Mouse (Mus musculus) CH12.LX (cell line): ENCODE results near the gene Kirrel2. TPM values are rescaled to one million over a fixed set of nuclear protein-coding genes. Genes with fewer than 3 reads are reported as not detected.

Experiments used
- DNase-seq: peaks from one replicate; pipeline ENCODE4 v3.0.0-alpha.2; 2013; ENCODE audit errors: extremely low read depth
- H3K27ac ChIP-seq: 2 replicates; pipeline ENCODE4 v1.5.1; 2012; ENCODE audit warnings: low read depth, mild to moderate bottlenecking, control low read depth, moderate library complexity; ENCODE audit not compliant: insufficient read depth
- H3K27me3 ChIP-seq: replicated peaks from 2 replicates; pipeline ENCODE3; 2012; ENCODE audit warnings: inconsistent platforms
- H3K36me3 ChIP-seq, 2 experiments: replicated peaks in 1 of 2; 2 replicates each; pipeline versions ENCODE3 to v1.6.1; 2012; ENCODE audit warnings: inconsistent platforms in 1 of 2, low read length in 1 of 2, mild to moderate bottlenecking in 1 of 2, mixed read lengths in 1 of 2, moderate library complexity in 1 of 2; ENCODE audit not compliant: control insufficient read depth in 1 of 2, insufficient read depth in 1 of 2
- H3K4me1 ChIP-seq, 2 experiments: 2 replicates each; pipeline ENCODE4 v1.6.1; 2012; ENCODE audit warnings: inconsistent platforms in 1 of 2, moderate library complexity in 1 of 2; ENCODE audit not compliant: insufficient read depth in 2 of 2, control insufficient read depth in 1 of 2
- H3K4me2 ChIP-seq: 2 replicates; pipeline ENCODE4 v1.6.1; 2012; ENCODE audit warnings: low read depth, mild to moderate bottlenecking, control low read depth; ENCODE audit not compliant: poor library complexity, insufficient read depth, severe bottlenecking
- H3K4me3 ChIP-seq, 3 experiments: fragments of 150-350 bp in 1 of 3; sonication (generic) in 1 of 3; replicated peaks in 1 of 3; 2 replicates each; pipeline versions ENCODE3 to v1.5.1; 2011 to 2012; ENCODE audit warnings: low read depth in 2 of 3, low read length in 2 of 3, mild to moderate bottlenecking in 2 of 3, moderate library complexity in 2 of 3, control low read depth in 1 of 3, improper control_type of control experiment in 1 of 3, inconsistent platforms in 1 of 3, mixed read lengths in 1 of 3; ENCODE audit not compliant: poor library complexity in 1 of 3
- H3K79me2 ChIP-seq: replicated peaks from 2 replicates; pipeline ENCODE4 v1.6.1; 2012; ENCODE audit warnings: mild to moderate bottlenecking, moderate library complexity; ENCODE audit not compliant: control insufficient read depth, poor library complexity, insufficient read depth, severe bottlenecking; ENCODE audit errors: extremely low read depth
- H3K9ac ChIP-seq: 2 replicates; pipeline ENCODE4 v1.6.1; 2012; ENCODE audit warnings: low read depth, mild to moderate bottlenecking, control low read depth, moderate library complexity; ENCODE audit not compliant: insufficient read depth
- H3K9me3 ChIP-seq: replicated peaks from 2 replicates; pipeline ENCODE3; 2012; ENCODE audit warnings: low read length, inconsistent platforms, mixed read lengths
- CHD1 ChIP-seq: IDR thresholded peaks from 2 replicates; pipeline ENCODE4 v1.6.1; 2012; ENCODE audit warnings: low read depth, low read length, improper control_type of control experiment, inconsistent platforms
- E2F4 ChIP-seq: IDR thresholded peaks from 2 replicates; pipeline ENCODE4 v1.6.1; 2011; ENCODE audit warnings: low read depth, low read length, improper control_type of control experiment; ENCODE audit not compliant: insufficient replicate concordance
- ELF1 ChIP-seq: IDR thresholded peaks from 2 replicates; pipeline ENCODE4 v1.6.1; 2014; ENCODE audit warnings: low read depth, mild to moderate bottlenecking, inconsistent platforms, low read length, improper control_type of control experiment
- JUN ChIP-seq: IDR thresholded peaks from 2 replicates; pipeline ENCODE4 v1.6.1; 2011; ENCODE audit warnings: low read depth, mild to moderate bottlenecking, low read length, improper control_type of control experiment, moderate library complexity; ENCODE audit not compliant: insufficient read depth
- JUND ChIP-seq: conservative IDR thresholded peaks from 2 replicates; pipeline ENCODE4 v1.6.1; 2011; ENCODE audit warnings: low read depth, low read length, improper control_type of control experiment
- MAFK ChIP-seq: IDR thresholded peaks from 2 replicates; pipeline ENCODE4 v1.6.1; 2011; ENCODE audit warnings: low read length, improper control_type of control experiment; ENCODE audit not compliant: insufficient replicate concordance
- MAX ChIP-seq: IDR thresholded peaks from 2 replicates; pipeline ENCODE4 v1.6.1; 2011; ENCODE audit warnings: low read length, improper control_type of control experiment
- MAZ ChIP-seq: IDR thresholded peaks from 2 replicates; pipeline ENCODE4 v1.6.1; 2012; ENCODE audit warnings: low read depth, mild to moderate bottlenecking, inconsistent platforms, low read length, improper control_type of control experiment, moderate library complexity
- MEF2A ChIP-seq: IDR thresholded peaks from 2 replicates; pipeline ENCODE4 v1.6.1; 2014; ENCODE audit warnings: low read depth, mild to moderate bottlenecking, inconsistent platforms, low read length, improper control_type of control experiment, borderline replicate concordance
- MXI1 ChIP-seq: IDR thresholded peaks from 2 replicates; pipeline ENCODE4 v1.6.1; 2011; ENCODE audit warnings: mild to moderate bottlenecking, low read depth, low read length, improper control_type of control experiment
- MYC ChIP-seq: IDR thresholded peaks from 2 replicates; pipeline ENCODE4 v1.6.1; 2011; ENCODE audit warnings: low read depth, mild to moderate bottlenecking, improper control_type of control experiment, low read length
- NRF1 ChIP-seq: IDR thresholded peaks from 2 replicates; pipeline ENCODE4 v1.6.1; 2014; ENCODE audit warnings: low read depth, mild to moderate bottlenecking, inconsistent platforms, low read length, improper control_type of control experiment, moderate library complexity
- POLR2AphosphoS2 ChIP-seq: IDR thresholded peaks from 2 replicates; pipeline ENCODE4 v1.6.1; 2011; ENCODE audit warnings: low read depth, low read length, improper control_type of control experiment
- RCOR1 ChIP-seq: conservative IDR thresholded peaks from 2 replicates; pipeline ENCODE4 v1.6.1; 2012; ENCODE audit warnings: low read depth, mild to moderate bottlenecking, inconsistent platforms, low read length, improper control_type of control experiment
- TBP ChIP-seq: conservative IDR thresholded peaks from 2 replicates; pipeline ENCODE4 v1.6.1; 2011; ENCODE audit warnings: low read depth, low read length, improper control_type of control experiment
- TCF12 ChIP-seq: IDR thresholded peaks from 2 replicates; pipeline ENCODE4 v1.6.1; 2014; ENCODE audit warnings: low read depth, mild to moderate bottlenecking, inconsistent platforms, low read length, improper control_type of control experiment
- USF1 ChIP-seq: IDR thresholded peaks from 2 replicates; pipeline ENCODE4 v1.6.1; 2014; ENCODE audit warnings: low read depth, mild to moderate bottlenecking, inconsistent platforms, low read length, improper control_type of control experiment
- USF2 ChIP-seq: conservative IDR thresholded peaks from 2 replicates; pipeline ENCODE4 v1.6.1; 2011; ENCODE audit warnings: low read depth, low read length, improper control_type of control experiment
- ZC3H11A ChIP-seq: IDR thresholded peaks from 2 replicates; pipeline ENCODE4 v1.6.1; 2012; ENCODE audit warnings: low read depth, mild to moderate bottlenecking, inconsistent platforms, low read length, improper control_type of control experiment
- ZKSCAN1 ChIP-seq: IDR thresholded peaks from 2 replicates; pipeline ENCODE4 v1.6.1; 2012; ENCODE audit warnings: low read depth, inconsistent platforms, low read length, improper control_type of control experiment, borderline replicate concordance
- ZMIZ1 ChIP-seq: IDR thresholded peaks from 2 replicates; pipeline ENCODE4 v1.6.1; 2012; ENCODE audit warnings: low read depth, mild to moderate bottlenecking, inconsistent platforms, low read length, improper control_type of control experiment
- ZNF384 ChIP-seq: IDR thresholded peaks from 2 replicates; pipeline ENCODE4 v1.6.1; 2012; ENCODE audit warnings: low read depth, low read length, improper control_type of control experiment, inconsistent platforms
- dilution Hi-C: fragments of 300-500 bp; cut with MboI; formaldehyde crosslinking; loops from 2 replicates; pipeline ENCODE4 v1.14.3; 2020; ENCODE audit warnings: low sequenced_read_pairs; ENCODE audit not compliant: extremely low pct_unique_long_range_greater_than_20kb, extremely low pct_ligation_motif_present
- in situ Hi-C: fragments of 300-500 bp; cut with MboI; formaldehyde crosslinking; loops from 3 replicates; pipeline ENCODE4 v1.14.3; 2019; ENCODE audit warnings: low sequenced_read_pairs, low pct_ligation_motif_present, low pct_unique_long_range_greater_than_20kb, mixed read lengths
- polyA plus RNA-seq: library from polyadenylated mRNA; unstranded; fragments of >175 nt; gene quantifications from 2 replicates; pipeline ENCODE4 v1.2.1, GENCODE M21; 2012; ENCODE audit warnings: low read depth; ENCODE audit not compliant: insufficient read length
- total RNA-seq, 2 experiments: library from RNA; depleted of rRNA; stranded (reverse); fragments of 300-350 nt in 1 of 2; fragments of >200 nt in 1 of 2; gene quantifications; 2 replicates each; pipeline ENCODE4 v1.2.3; 2012 to 2014

The Kirrel2 gene
- total and polyA plus RNA-seq, 3 experiments = not detected

- in situ Hi-C loops (no loop called here), dilution Hi-C loops (no loop called here)
- Histone ChIP-seq H3K27ac (no peak overlapping the region), H3K4me1 (peaks cover 17 to 72% of the 10 kb centered on the region in 2 experiments), H3K79me2 (no peaks in the 10 kb centered on the region), H3K4me2 (no peak overlapping the region), H3K27me3 (no peaks in the 10 kb centered on the region), H3K9me3 (peaks cover 2% of the 10 kb centered on the region), H3K4me3 (no peak overlapping the region), H3K9ac (no peak overlapping the region), H3K36me3 (peaks cover 0 to 1% of the 10 kb centered on the region in 2 experiments)
- peak; percentile 70 for DNase-seq
- TF ChIP-seq TBP (0 out of 2 replicates have a peak, but pooled peaks have one; percentile 32), E2F4 (no peak), ZC3H11A (no peak), JUND (no peak), MAX (peak; percentile 89), MAFK (no peak), ZMIZ1 (no peak), USF1 (peak; percentile 47; the same call in 1 of the 2 replicates), CHD1 (no peak), MEF2A (no peak), ZNF384 (peak; percentile 67), ZKSCAN1 (no peak), USF2 (peak; percentile 25), MAZ (no peak), RCOR1 (no peak), MXI1 (peak; percentile 42; the same call in 1 of the 2 replicates), MYC (peak; percentile 74; the same call in 1 of the 2 replicates), ELF1 (no peak), NRF1 (no peak), TCF12 (peak; percentile 58; the same call in 1 of the 2 replicates), JUN (no peak), POLR2AphosphoS2 (no peak)
These were observed 44.7 kb downstream of the Kirrel2 start for GRCm38 (mm10) chr7:30412735-30413147.
